Mouse (Mus musculus): ENCODE measurements around the gene Cd180.

GRCm38 (mm10) chr13:102652303-102652889 lies 41.0 kb upstream of the Cd180 start:
- TF ChIP-seq CTCF (IDR thresholded peaks at IDR 0.05; ENCODE audit: low read depth): no peak
- TF ChIP-seq EP300 (optimal IDR thresholded peaks at IDR 0.05): no peak

All from stomach, postnatal 0 days (tissue).